Mouse (Mus musculus) kidney, postnatal 25 days (tissue): ENCODE measurements around the gene Kcnj15.

ENCODE experiments used
- DNase-seq, 2 experiments: peaks; one replicate each; pipeline ENCODE4 v3.0.0; 2021; ENCODE audit warnings: mixed read lengths in 2 of 2

Gene Kcnj15

DNA sequence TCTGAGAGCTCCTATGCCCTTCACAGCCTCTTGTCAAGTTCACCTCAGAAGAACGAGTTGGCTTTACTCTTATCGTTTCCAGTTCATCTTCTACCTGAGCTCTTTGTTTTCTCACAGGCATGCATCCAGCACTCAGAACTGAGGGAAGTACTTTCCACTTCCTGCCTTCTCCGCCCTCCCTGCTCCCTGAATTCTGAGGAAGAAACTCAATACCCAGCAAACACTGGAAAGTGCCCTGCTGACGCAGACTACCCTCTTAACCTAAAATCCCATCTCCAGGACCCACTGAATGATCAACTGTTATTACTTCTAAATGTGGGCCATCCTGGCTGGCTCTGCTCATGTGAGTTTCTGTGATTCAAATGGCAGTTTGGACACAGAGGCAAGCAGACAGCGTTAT, 8.7 kb upstream of the Kcnj15 start:
- DNase-seq = no peak

- peak in 1 of 2 experiments; percentile 38 for DNase-seq
These were observed 710 bp upstream of the Kcnj15 start for GRCm38 (mm10) chr16:95256648-95257047.

- peak in 1 of 2 experiments; percentile 40 for DNase-seq
These were observed 742 bp downstream of the Kcnj15 start for GRCm38 (mm10) chr16:95258100-95258499.

DNA sequence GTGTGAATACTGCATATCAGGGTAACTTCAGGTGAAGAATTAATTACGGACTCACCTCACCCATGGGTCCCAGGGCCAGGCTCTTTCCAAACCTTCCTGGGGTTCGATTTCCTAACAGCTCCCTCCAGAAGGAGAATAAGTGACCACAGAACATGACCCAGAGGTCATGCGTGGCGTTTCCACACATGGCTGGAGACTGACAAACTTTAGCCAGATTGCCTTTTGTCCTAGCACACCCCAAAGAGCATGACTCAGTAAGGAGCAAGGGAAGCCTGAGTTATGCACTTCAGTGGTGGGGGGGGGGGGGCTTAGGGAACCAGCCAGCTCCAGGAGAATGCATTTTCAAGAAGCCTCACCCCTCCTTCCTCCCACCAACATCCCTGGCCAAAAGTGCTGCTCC, 2.1 kb downstream of the Kcnj15 start:
- DNase-seq = peak; percentile 68 to 88

- DNase-seq = peak in 1 of 2 experiments; percentile 71
These were observed 3.3 kb downstream of the Kcnj15 start for GRCm38 (mm10) chr16:95260693-95261092.

- peak in 1 of 2 experiments; percentile 68 for DNase-seq
These were observed 4.4 kb downstream of the Kcnj15 start for GRCm38 (mm10) chr16:95261807-95262206.

DNA sequence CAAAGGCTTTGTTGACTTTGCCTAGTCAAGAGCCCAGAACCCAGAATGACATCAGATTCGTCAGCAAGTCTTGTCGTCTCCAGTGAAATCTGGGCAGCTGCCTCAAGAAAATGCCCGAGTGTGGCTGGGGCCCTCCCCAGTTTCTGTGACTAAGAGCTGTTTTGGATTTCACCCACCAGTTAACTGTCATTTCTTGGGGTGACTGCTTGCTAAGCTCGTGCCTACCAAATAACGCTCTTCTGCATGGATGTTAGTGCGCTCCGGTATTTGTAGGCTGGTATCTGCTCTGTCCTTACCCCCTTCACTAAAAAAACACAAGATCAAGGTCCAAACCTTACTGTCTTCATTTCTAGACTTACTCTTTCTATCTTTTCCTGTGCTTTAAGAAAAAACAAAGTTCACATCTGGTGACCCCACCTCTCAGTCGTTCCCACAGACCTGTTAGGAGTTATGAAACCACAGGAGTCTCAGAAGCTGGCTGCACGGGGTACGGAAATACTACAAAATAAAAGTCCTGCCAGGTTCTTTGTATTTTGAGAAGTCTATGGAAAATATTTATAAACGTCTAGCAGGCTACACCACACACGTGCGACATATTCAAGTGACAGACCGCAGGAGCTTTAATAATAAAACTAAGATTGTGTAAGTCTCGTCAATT, 5.5 kb downstream of the Kcnj15 start:
- peak in 1 of 2 experiments; percentile 53 for DNase-seq

DNA sequence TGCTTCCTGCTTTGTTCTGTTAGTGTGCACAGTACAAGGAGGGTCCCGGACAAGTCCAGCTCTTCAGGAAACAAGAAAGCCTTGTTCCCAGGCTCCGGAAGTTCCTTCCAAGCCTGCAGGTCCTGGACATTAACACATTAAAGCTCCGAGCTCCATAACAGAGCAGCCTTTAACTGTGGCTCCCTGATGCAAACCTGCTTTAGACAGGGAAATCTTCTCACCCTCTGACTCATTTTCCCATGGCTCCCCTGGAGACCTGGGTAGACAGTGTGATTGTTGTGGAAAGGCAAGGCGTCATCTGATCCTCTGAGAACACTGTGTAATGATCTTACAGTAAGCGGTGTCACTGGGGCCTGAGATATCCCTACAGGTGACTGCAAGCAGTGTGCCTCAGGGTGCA, 7.0 kb downstream of the Kcnj15 start:
- DNase-seq = peak in 1 of 2 experiments; percentile 44

DNA sequence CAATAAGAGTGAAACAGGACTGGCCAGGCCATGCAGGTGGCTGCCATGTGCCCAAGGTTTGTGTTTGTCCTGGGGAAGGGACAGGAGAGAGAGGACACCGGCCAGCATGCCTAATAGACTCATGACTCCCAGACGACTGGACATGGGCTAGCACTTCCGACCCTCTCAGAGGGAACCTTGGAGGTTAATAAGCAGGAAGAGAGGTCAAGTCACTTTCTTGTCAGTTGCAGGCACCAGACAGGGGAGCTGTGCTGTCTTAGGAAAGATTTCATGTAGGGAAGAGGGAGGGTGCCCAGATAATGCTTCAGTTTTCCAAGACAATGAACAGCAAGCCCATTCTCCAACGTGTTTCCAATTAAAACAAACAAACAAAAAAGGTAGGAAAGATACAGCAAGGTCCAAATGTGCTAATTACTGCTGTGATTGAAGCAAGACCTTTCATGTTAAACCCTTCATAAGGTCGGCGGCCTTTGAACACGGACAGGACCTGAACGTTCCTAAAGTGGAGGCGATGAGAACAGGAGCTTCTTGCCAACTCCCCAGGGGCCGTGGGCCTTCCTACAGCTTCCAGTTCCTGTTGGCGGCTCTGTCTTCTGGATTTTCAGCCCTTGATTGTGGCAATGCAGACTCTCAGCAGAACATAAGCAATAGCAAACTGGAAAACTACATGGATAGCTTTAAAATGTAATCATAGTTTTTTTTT, 10.3 kb downstream of the Kcnj15 start:
- DNase-seq = peak in 1 of 2 experiments; percentile 52

GRCm38 (mm10) chr16:95269610-95270009, 12.3 kb downstream of the Kcnj15 start:
- DNase-seq = no peak

GRCm38 (mm10) chr16:95273101-95273500, 15.7 kb downstream of the Kcnj15 start:
- no peak for DNase-seq

DNA sequence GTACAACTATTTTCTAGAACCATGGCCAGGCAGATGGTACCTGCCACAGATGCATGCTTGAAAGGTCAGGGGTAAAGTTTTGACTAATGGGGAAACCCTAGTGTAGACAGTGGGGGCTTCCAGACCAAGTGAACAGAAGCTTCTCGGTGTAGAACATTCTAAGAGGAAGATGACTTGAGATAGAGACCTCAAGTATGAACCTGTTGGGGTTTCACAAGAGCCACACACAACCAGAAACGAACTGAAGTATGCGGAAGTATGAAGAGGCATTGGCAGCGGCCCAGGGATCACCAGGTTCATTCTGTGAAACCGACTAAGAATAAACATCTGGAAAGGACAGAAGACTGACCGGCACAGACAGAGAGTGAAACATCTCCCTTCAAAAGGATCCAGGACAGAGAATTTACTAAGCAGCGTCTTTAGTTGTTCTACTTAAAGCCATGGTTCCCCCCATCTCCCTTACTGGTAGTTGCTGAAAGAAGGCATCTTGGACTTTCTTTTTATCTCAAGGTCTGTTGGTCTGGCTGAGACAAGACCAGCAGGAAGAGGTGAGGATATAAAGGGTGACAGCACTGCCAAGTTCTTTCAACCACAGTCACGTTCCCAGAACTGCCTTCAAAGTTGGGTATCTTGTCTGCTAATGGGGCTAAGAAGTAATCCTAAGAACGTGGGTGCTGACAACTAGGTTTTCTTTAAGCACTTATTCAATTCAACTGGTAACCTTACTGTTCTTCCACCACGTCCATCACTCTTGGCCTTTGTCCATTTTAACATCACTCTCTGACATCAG, 18.6 kb downstream of the Kcnj15 start:
- DNase-seq = peak; percentile 87

DNA sequence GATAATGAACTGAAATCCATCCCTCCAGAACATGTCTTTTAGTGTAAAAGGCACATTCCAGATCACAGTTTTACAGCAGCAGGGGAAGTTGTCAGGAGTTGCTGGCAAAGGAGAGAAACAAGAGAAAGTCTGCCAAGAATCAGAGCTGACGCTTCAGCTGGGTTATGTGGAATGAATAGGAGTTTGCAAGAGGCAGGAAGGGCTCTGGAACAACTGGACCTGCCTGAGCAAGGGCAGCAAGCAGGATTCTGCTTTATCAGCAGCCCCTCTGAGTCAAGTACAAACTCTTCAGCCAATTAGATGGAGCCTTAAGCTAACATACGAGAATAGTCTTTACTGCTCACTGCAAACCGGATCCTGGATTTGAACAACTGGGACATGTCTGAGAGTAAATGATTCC, 21.7 kb downstream of the Kcnj15 start:
- peak in 1 of 2 experiments; percentile 63 for DNase-seq

DNA sequence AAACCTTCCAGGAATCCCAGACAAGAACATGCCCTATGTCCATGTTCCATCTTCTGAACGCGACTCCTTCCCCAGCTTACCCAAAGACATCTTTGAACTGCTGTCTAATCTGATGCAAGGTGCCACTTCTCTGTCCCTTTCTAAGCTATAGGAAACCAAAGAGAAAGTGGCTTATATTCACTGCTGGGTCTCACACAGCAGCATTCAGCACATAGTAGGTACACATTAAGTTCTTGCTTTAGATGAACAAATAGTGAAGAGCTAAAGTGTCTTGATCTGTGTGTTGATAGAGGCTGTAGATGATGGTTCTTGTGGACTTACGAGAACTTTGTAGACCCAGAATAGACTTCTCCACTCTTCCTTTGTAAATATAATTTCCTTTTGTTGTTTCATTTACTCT, 23.0 kb downstream of the Kcnj15 start:
- DNase-seq = no peak

- DNase-seq = no peak
These were observed 26.0 kb downstream of the Kcnj15 start for GRCm38 (mm10) chr16:95283369-95283768.

- no peak for DNase-seq
These were observed 26.8 kb downstream of the Kcnj15 start for GRCm38 (mm10) chr16:95284085-95284727.

DNA sequence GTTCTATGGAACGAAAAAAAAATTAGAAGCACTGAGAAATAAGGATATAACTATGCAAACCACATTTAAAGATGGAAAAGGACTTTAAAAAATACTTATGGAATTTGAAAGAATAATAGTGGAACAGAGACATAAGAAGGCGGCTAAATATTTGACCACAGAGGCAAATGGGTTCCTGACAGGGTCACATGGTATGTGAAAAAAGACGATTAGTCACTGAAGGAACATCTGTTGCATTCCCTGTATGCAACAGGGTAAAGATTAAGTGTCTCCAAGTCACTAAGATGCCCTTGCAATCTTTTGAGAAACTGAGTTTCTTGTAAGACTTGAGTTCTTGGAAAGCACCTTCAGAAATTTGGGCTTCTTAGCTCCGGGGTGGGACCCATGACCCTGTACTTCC, 27.7 kb downstream of the Kcnj15 start:
- DNase-seq = no peak

- DNase-seq = no peak
These were observed 28.4 kb downstream of the Kcnj15 start for GRCm38 (mm10) chr16:95285767-95286166.

DNA sequence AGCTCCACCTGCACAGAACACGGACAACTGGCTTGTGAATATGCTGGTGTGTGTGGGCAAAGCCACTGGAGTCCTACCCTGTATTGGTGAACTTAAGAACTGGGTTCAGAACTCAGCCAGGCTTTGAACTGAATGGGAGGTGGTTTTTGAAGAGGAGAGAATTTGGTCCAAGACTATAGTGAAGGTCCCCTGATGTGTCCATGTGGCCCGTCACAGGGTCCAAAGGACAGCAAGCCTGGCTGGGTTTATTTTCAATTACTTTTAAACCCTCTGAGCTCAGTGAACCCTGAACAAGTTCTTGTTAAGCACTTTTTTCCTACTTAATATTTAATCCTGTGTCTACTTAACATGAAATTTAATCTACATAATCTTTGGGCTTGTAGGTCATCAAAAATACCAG, 30.3 kb downstream of the Kcnj15 start:
- peak; percentile 74 to 90 for DNase-seq

DNA sequence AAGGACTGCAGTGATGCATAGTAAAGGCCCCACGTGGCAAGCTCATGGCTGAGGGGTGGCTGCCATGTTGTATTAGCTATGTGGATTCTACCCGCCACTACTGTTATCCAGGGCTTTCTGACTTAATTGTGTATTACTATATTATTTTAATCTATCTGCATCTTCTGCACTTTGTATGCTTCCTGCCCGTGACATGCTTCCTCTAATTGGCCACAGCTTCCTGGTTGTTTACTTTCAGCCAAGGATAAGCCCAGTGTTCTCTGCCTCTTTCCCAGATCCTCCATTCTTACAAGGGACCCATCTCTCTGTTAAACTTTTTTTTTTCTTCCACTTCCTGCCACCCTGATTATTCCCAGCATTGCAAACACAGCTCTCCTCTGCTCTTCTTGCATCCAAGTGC, 32.0 kb downstream of the Kcnj15 start:
- no peak for DNase-seq

- DNase-seq = peak; percentile 81 to 85
These were observed 34.2 kb downstream of the Kcnj15 start for GRCm38 (mm10) chr16:95291450-95292101.

- DNase-seq = no peak
These were observed 35.6 kb downstream of the Kcnj15 start for GRCm38 (mm10) chr16:95292843-95293505.
